25 mouse cellular contexts compared by ENCODE assay signal in genomic region chr3:102692758-102693325, GRCm38 (mm10). TPM values are rescaled to one million over a fixed set of nuclear protein-coding genes. Genes with fewer than 3 reads are reported as not detected.
DNase-seq lines count a peak whose midpoint lies in the region; ATAC-seq and TF ChIP-seq lines count a peak whose summit lies in the region.
"Had no signal": no experiment of that assay in that cellular context is flagged by ENCODE, and none has a peak within 500 bp of the region (broad histone marks: within the 10 kb centered on the region; RNA-seq: fewer than 3 reads in every experiment).

No protein-coding gene starts in this region.

- no peak overlapping the region for H3K4me2 ChIP-seq in embryonic facial prominence, embryonic 12.5 days (replicated peaks)
- 0 out of 2 replicates have a peak overlapping the region, but pooled peaks have one; percentile 3 for H3K4me2 ChIP-seq in embryonic facial prominence, embryonic 14.5 days (ENCODE audit: low read depth, low read length)
- no peak overlapping the region for H3K4me2 ChIP-seq in intestine, postnatal 0 days (replicated peaks; ENCODE audit: low read depth)
- H3K4me2 ChIP-seq in intestine, embryonic 15.5 days (replicated peaks) = no peak overlapping the region
- H3K4me2 ChIP-seq: forebrain, embryonic 12.5 days had no signal

- intact Hi-C loops in heart, postnatal 36 days (cut with DNase I) = loop anchor here (1.0 to 5.0 kb wide), 5 partner anchors 81 to 611 kb away; no protein-coding TSS in a partner anchor

- peak; percentile 47 for ATAC-seq in embryonic facial prominence, embryonic 12.5 days (ENCODE audit: insufficient number of reproducible peaks, insufficient read depth, low FRiP score, low TSS enrichment)
- peak; percentile 30; the same call in 1 of the 2 replicates for ATAC-seq in embryonic facial prominence, embryonic 14.5 days (ENCODE audit: low read depth)
- ATAC-seq in intestine, postnatal 0 days = no peak
- no peak for ATAC-seq in intestine, embryonic 15.5 days
- ATAC-seq: activated CD4-positive, CD25-positive, alpha-beta regulatory T cell, adult 4 months; CD4-positive, CD25-positive, alpha-beta regulatory T cell, adult 4 months; Patski had no signal

- WGBS in embryonic facial prominence, embryonic 10.5 days = 62% methylated on average over 7 of the region's 7 CpGs
- 42% methylated on average over 7 of the region's 7 CpGs for WGBS in embryonic facial prominence, embryonic 12.5 days
- 47% methylated on average over 7 of the region's 7 CpGs for WGBS in embryonic facial prominence, embryonic 14.5 days
- 61% methylated on average over 7 of the region's 7 CpGs for WGBS in intestine, postnatal 0 days
- WGBS in intestine, embryonic 15.5 days = 74% methylated on average over 7 of the region's 7 CpGs

- no peak overlapping the region for H3K4me3 ChIP-seq in embryonic facial prominence, embryonic 10.5 days
- no peak overlapping the region for H3K4me3 ChIP-seq in embryonic facial prominence, embryonic 12.5 days
- no peak overlapping the region for H3K4me3 ChIP-seq in embryonic facial prominence, embryonic 14.5 days (ENCODE audit: low read depth, low read length)
- H3K4me3 ChIP-seq in intestine, postnatal 0 days (ENCODE audit: low read depth, low read length) = no peak overlapping the region
- H3K4me3 ChIP-seq in intestine, embryonic 15.5 days (replicated peaks) = no peak overlapping the region
- H3K4me3 ChIP-seq: erythroblast, embryonic 14.5 days; forebrain, embryonic 10.5 days; forebrain, embryonic 12.5 days had no signal

- H3K4me1 ChIP-seq in embryonic facial prominence, embryonic 10.5 days = peaks cover 28% of the 10 kb centered on the region
- peaks cover 26% of the 10 kb centered on the region for H3K4me1 ChIP-seq in embryonic facial prominence, embryonic 12.5 days
- H3K4me1 ChIP-seq in embryonic facial prominence, embryonic 14.5 days (ENCODE audit: control insufficient read depth, insufficient read depth, low read length) = peaks cover 21% of the 10 kb centered on the region; the same call in 1 of the 2 replicates
- no peaks in the 10 kb centered on the region for H3K4me1 ChIP-seq in intestine, postnatal 0 days (replicated peaks; ENCODE audit: control insufficient read depth, insufficient read depth, low read length)
- no peaks in the 10 kb centered on the region for H3K4me1 ChIP-seq in intestine, embryonic 15.5 days (replicated peaks)
- H3K4me1 ChIP-seq: forebrain, embryonic 10.5 days; forebrain, embryonic 12.5 days had no signal

- no peak overlapping the region for H3K9ac ChIP-seq in embryonic facial prominence, embryonic 12.5 days
- no peak overlapping the region for H3K9ac ChIP-seq in embryonic facial prominence, embryonic 14.5 days (ENCODE audit: low read depth, low read length)
- H3K9ac ChIP-seq in intestine, postnatal 0 days (ENCODE audit: low read depth, low read length) = no peak overlapping the region
- no peak overlapping the region for H3K9ac ChIP-seq in intestine, embryonic 15.5 days
- H3K9ac ChIP-seq: forebrain, embryonic 12.5 days had no signal

- no peak for TF ChIP-seq CTCF in intestine, postnatal 0 days (IDR thresholded peaks at IDR 0.05; ENCODE audit: low read depth)

- no peaks in the 10 kb centered on the region for H3K36me3 ChIP-seq in embryonic facial prominence, embryonic 10.5 days (replicated peaks)
- H3K36me3 ChIP-seq in embryonic facial prominence, embryonic 12.5 days = no peaks in the 10 kb centered on the region
- no peaks in the 10 kb centered on the region for H3K36me3 ChIP-seq in embryonic facial prominence, embryonic 14.5 days (ENCODE audit: control insufficient read depth, insufficient read depth, low read length)
- H3K36me3 ChIP-seq in intestine, postnatal 0 days (ENCODE audit: control insufficient read depth, insufficient read depth) = no peaks in the 10 kb centered on the region
- no peaks in the 10 kb centered on the region for H3K36me3 ChIP-seq in intestine, embryonic 15.5 days
- H3K36me3 ChIP-seq: forebrain, embryonic 10.5 days; forebrain, embryonic 12.5 days; G1E had no signal

- peak; percentile 31 for DNase-seq in embryonic facial prominence, embryonic 10.5 days (ENCODE audit: low spot score)
- peak; percentile 76 for DNase-seq in embryonic facial prominence, embryonic 14.5 days (ENCODE audit: low spot score)
- no peak for DNase-seq in heart, postnatal 36 days
- DNase-seq: adrenal gland, adult 8-10 months; adrenal gland, postnatal 14 days; adrenal gland, postnatal 36 days; B cell, adult 2 months; cerebellum, adult 11 months; cerebellum, adult 18-20 months; cerebellum, adult 8-10 months; cerebellum, adult 9-11 months; cerebellum, postnatal 14 days; cerebellum, postnatal 36 days; embryo, embryonic 11 days had no signal

- 0 out of 2 replicates have a peak overlapping the region, but pooled peaks have one; percentile 19 for H3K27ac ChIP-seq in embryonic facial prominence, embryonic 10.5 days (replicated peaks)
- peak overlapping the region; percentile 74 for H3K27ac ChIP-seq in embryonic facial prominence, embryonic 12.5 days
- H3K27ac ChIP-seq in embryonic facial prominence, embryonic 14.5 days (replicated peaks; ENCODE audit: low read depth, low read length) = peak overlapping the region; percentile 46
- no peak overlapping the region for H3K27ac ChIP-seq in intestine, postnatal 0 days (ENCODE audit: low read depth, low read length)
- no peak overlapping the region for H3K27ac ChIP-seq in intestine, embryonic 15.5 days
- H3K27ac ChIP-seq: forebrain, embryonic 10.5 days; forebrain, embryonic 12.5 days had no signal

- H3K27me3 ChIP-seq in embryonic facial prominence, embryonic 10.5 days (replicated peaks; ENCODE audit: low read depth, poor library complexity, severe bottlenecking) = no peaks in the 10 kb centered on the region
- H3K27me3 ChIP-seq in embryonic facial prominence, embryonic 12.5 days = no peaks in the 10 kb centered on the region
- H3K27me3 ChIP-seq in embryonic facial prominence, embryonic 14.5 days (replicated peaks; ENCODE audit: control insufficient read depth, insufficient read depth, low read length) = no peaks in the 10 kb centered on the region
- no peaks in the 10 kb centered on the region for H3K27me3 ChIP-seq in intestine, postnatal 0 days (replicated peaks; ENCODE audit: control insufficient read depth, insufficient read depth, low read length)
- H3K27me3 ChIP-seq in intestine, embryonic 15.5 days (replicated peaks) = no peaks in the 10 kb centered on the region
- H3K27me3 ChIP-seq: CH12.LX, Patski had no signal

- H3K9me3 ChIP-seq in embryonic facial prominence, embryonic 10.5 days = no peaks in the 10 kb centered on the region
- H3K9me3 ChIP-seq in embryonic facial prominence, embryonic 12.5 days = no peaks in the 10 kb centered on the region
- H3K9me3 ChIP-seq in embryonic facial prominence, embryonic 14.5 days (ENCODE audit: control insufficient read depth, low read length) = no peaks in the 10 kb centered on the region
- no peaks in the 10 kb centered on the region for H3K9me3 ChIP-seq in intestine, postnatal 0 days (ENCODE audit: control insufficient read depth)
- no peaks in the 10 kb centered on the region for H3K9me3 ChIP-seq in intestine, embryonic 15.5 days
- H3K9me3 ChIP-seq: forebrain, embryonic 10.5 days; forebrain, embryonic 12.5 days; G1E had no signal

RNA-seq across cellular contexts. Expression of gene Tspan2, which starts 41.5 kb away (rescaled TPM):
- 7.4 and 7.6 TPM in 2 replicates for polyA plus RNA-seq in embryonic facial prominence, embryonic 10.5 days (2016; fragmentation: Nextera tagmentation; extraction: Ambion mirVana)
- polyA plus RNA-seq in embryonic facial prominence, embryonic 12.5 days (2016; fragmentation: Nextera tagmentation; extraction: Ambion mirVana) = 6.8 and 8.4 TPM in 2 replicates
- 8.4 and 10.1 TPM in 2 replicates for polyA plus RNA-seq in embryonic facial prominence, embryonic 14.5 days (2014; fragmentation: Nextera tagmentation; extraction: Ambion mirVana)
- polyA plus RNA-seq in intestine, postnatal 0 days (2015; fragmentation: Nextera tagmentation; extraction: Ambion mirVana) = 12.0 and 12.6 TPM in 2 replicates
- 15.2 and 15.4 TPM in 2 replicates for polyA plus RNA-seq in intestine, embryonic 15.5 days (2015; fragmentation: Nextera tagmentation; extraction: Ambion mirVana)
- total RNA-seq in heart, postnatal 36 days (2021) = 10 to 100 TPM; 13.2 to 15.0 TPM
- polyA plus RNA-seq: erythroblast, embryonic 14.5 days; G1E had no signal

Comparison
In these comparisons a context has a peak if more than half of its experiments do, and no peak if none do; other contexts are left out.
1. DNase-seq: peak in embryonic facial prominence, embryonic 10.5 days (single experiment) and embryonic facial prominence, embryonic 14.5 days (single experiment); none in heart, postnatal 36 days (0 of 2).
2. H3K27ac ChIP-seq: peak in embryonic facial prominence, embryonic 10.5 days (single experiment), embryonic facial prominence, embryonic 12.5 days (single experiment) and embryonic facial prominence, embryonic 14.5 days (single experiment); none in intestine, postnatal 0 days (single experiment) and intestine, embryonic 15.5 days (single experiment).
3. ATAC-seq: peak in embryonic facial prominence, embryonic 12.5 days (single experiment) and embryonic facial prominence, embryonic 14.5 days (single experiment); none in intestine, postnatal 0 days (single experiment) and intestine, embryonic 15.5 days (single experiment).